Comparison of ENCODE assay signal across 8 mouse cellular contexts in genomic region chrX:74429290-74429821, GRCm38 (mm10). TPM values are rescaled to one million over a fixed set of nuclear protein-coding genes. Genes with fewer than 3 reads are reported as not detected.
DNase-seq lines count a peak whose midpoint lies in the region; ATAC-seq lines count a peak whose summit lies in the region.

No protein-coding gene starts in this region.

- peak overlapping the region; percentile 71 for H3K4me2 ChIP-seq in heart, embryonic 14.5 days (ENCODE audit: low read length)
- peak overlapping the region; percentile 64 for H3K4me2 ChIP-seq in liver, embryonic 11.5 days

- WGBS in heart, embryonic 14.5 days: 19% methylated on average over 22 of the region's 22 CpGs
- WGBS in liver, embryonic 11.5 days: 19% methylated on average over 22 of the region's 22 CpGs

- peaks cover 18% of the 10 kb centered on the region for H3K36me3 ChIP-seq in heart, embryonic 14.5 days (ENCODE audit: control insufficient read depth, insufficient read depth, low read length)
- H3K36me3 ChIP-seq in liver, embryonic 11.5 days (ENCODE audit: control insufficient read depth, insufficient read depth, low read length): no peaks in the 10 kb centered on the region; the same call in 1 of the 2 replicates
- 0 out of 2 replicates have a peak, but pooled peaks cover 2% of the 10 kb centered on the region for H3K36me3 ChIP-seq in splenic B cell, adult 2 months (ENCODE audit: control insufficient read depth, insufficient read depth, low read length, poor library complexity, severe bottlenecking)

- peak; percentile 75 for ATAC-seq in erythroid progenitor cell, adult 5-6 weeks (replicated peaks; ENCODE audit: low FRiP score, poor library complexity, severe bottlenecking)
- 0 out of 2 replicates have a peak, but pooled peaks have one; percentile 24 for ATAC-seq in heart, embryonic 14.5 days (ENCODE audit: insufficient number of reproducible peaks, insufficient read depth, low FRiP score, low read depth)
- ATAC-seq in liver, embryonic 11.5 days (replicated peaks; ENCODE audit: low FRiP score): peak; percentile 67

- no peaks in the 10 kb centered on the region for H3K27me3 ChIP-seq in heart, embryonic 14.5 days (ENCODE audit: control insufficient read depth, insufficient read depth, low read length)
- no peaks in the 10 kb centered on the region for H3K27me3 ChIP-seq in liver, embryonic 11.5 days (replicated peaks; ENCODE audit: control insufficient read depth, insufficient read depth, low read length)
- H3K27me3 ChIP-seq in splenic B cell, adult 2 months (ENCODE audit: control insufficient read depth, insufficient read depth, low read length, poor library complexity, severe bottlenecking): no peaks in the 10 kb centered on the region

- H3K9me3 ChIP-seq in heart, embryonic 14.5 days (ENCODE audit: control insufficient read depth, low read length): no peaks in the 10 kb centered on the region
- no peaks in the 10 kb centered on the region for H3K9me3 ChIP-seq in liver, embryonic 11.5 days (ENCODE audit: control insufficient read depth, low read length)

- peak overlapping the region; percentile 57 to 72 for H3K4me3 ChIP-seq in heart, embryonic 14.5 days (ENCODE audit: control insufficient read depth in 1 of 2, insufficient read depth in 1 of 2, low read depth in 1 of 2, low read length in 2 of 2)
- peak overlapping the region; percentile 67 for H3K4me3 ChIP-seq in liver, embryonic 11.5 days (ENCODE audit: low read depth, low read length)

- DNase-seq in CD4-positive helper T cell, adult 2 months (ENCODE audit: low read depth, low spot score): peak; percentile 87
- peak; percentile 91 for DNase-seq in brain, adult 2 months (ENCODE audit: low read depth, low spot score)
- peak; percentile 84 for DNase-seq in kidney, postnatal 10 days
- DNase-seq in liver, embryonic 11.5 days (ENCODE audit: low spot score): peak; percentile 67
- DNase-seq in naive thymus-derived CD4-positive, alpha-beta T cell, adult 2 months (ENCODE audit: low read depth): peak; percentile 84
- DNase-seq in splenic B cell, adult 2 months (ENCODE audit: low read depth, low spot score): peak; percentile 76

- peak overlapping the region; percentile 75 for H3K9ac ChIP-seq in heart, embryonic 14.5 days (ENCODE audit: low read length)
- H3K9ac ChIP-seq in liver, embryonic 11.5 days (ENCODE audit: low read depth, low read length): peak overlapping the region; percentile 78

- 0 out of 4 replicates have a peak, but pooled peaks cover 0 to 3% of the 10 kb centered on the region in 2 experiments for H3K4me1 ChIP-seq in heart, embryonic 14.5 days (ENCODE audit: control insufficient read depth in 2 of 2, insufficient read depth in 2 of 2, low read length in 2 of 2)
- H3K4me1 ChIP-seq in liver, embryonic 11.5 days (replicated peaks; ENCODE audit: control insufficient read depth, insufficient read depth, low read length): peaks cover 2% of the 10 kb centered on the region; the same call in 1 of the 2 replicates

- H3K27ac ChIP-seq in heart, embryonic 14.5 days (replicated peaks in 1 of 2; ENCODE audit: control insufficient read depth in 1 of 2, insufficient read depth in 1 of 2, low read depth in 2 of 2, low read length in 2 of 2): peak overlapping the region; percentile 91 to 92
- peak overlapping the region; percentile 79 for H3K27ac ChIP-seq in liver, embryonic 11.5 days (ENCODE audit: low read depth, low read length)

RNA-seq across cellular contexts. Expression of gene G6pdx, which starts 0.4 kb away (rescaled TPM):
- total RNA-seq in erythroid progenitor cell, adult 5-6 weeks (2015; ENCODE audit: low replicate concordance): 63.7 and 64.9 TPM in 2 replicates
- 38.5 and 45.2 TPM in 2 replicates for total RNA-seq in erythroid progenitor cell, adult 5-6 weeks (2017; ENCODE audit: low replicate concordance)
- polyA plus RNA-seq in heart, embryonic 14.5 days (2014; fragmentation: Nextera tagmentation; extraction: Ambion mirVana): 16.0 and 17.9 TPM in 2 replicates
- 65.0 and 76.6 TPM in 2 replicates for polyA plus RNA-seq in liver, embryonic 11.5 days (2014; fragmentation: Nextera tagmentation; extraction: Ambion mirVana)

RNA-seq across cellular contexts. Expression of gene Ikbkg, which starts 36.3 kb away (rescaled TPM):
- 5.4 and 16.2 TPM in 2 replicates for total RNA-seq in erythroid progenitor cell, adult 5-6 weeks (2015; ENCODE audit: low replicate concordance)
- total RNA-seq in erythroid progenitor cell, adult 5-6 weeks (2017; ENCODE audit: low replicate concordance): 12.8 and 16.8 TPM in 2 replicates
- 21.5 and 22.1 TPM in 2 replicates for polyA plus RNA-seq in heart, embryonic 14.5 days (2014; fragmentation: Nextera tagmentation; extraction: Ambion mirVana)
- polyA plus RNA-seq in liver, embryonic 11.5 days (2014; fragmentation: Nextera tagmentation; extraction: Ambion mirVana): 19.2 and 23.0 TPM in 2 replicates

RNA-seq across cellular contexts. Expression of gene Fam3a, which starts 36.3 kb away (rescaled TPM):
- 6.3 and 12.3 TPM in 2 replicates for total RNA-seq in erythroid progenitor cell, adult 5-6 weeks (2015; ENCODE audit: low replicate concordance)
- 0.68 and 3.6 TPM in 2 replicates for total RNA-seq in erythroid progenitor cell, adult 5-6 weeks (2017; ENCODE audit: low replicate concordance)
- 28.1 and 29.9 TPM in 2 replicates for polyA plus RNA-seq in heart, embryonic 14.5 days (2014; fragmentation: Nextera tagmentation; extraction: Ambion mirVana)
- 16.8 and 18.5 TPM in 2 replicates for polyA plus RNA-seq in liver, embryonic 11.5 days (2014; fragmentation: Nextera tagmentation; extraction: Ambion mirVana)

RNA-seq across cellular contexts. Expression of gene Gm6880, which starts 51.8 kb away (rescaled TPM):
- not detected in 2 replicates for total RNA-seq in erythroid progenitor cell, adult 5-6 weeks (2015; ENCODE audit: low replicate concordance)
- total RNA-seq in erythroid progenitor cell, adult 5-6 weeks (2017; ENCODE audit: low replicate concordance): not detected in 2 replicates
- not detected in 2 replicates for polyA plus RNA-seq in heart, embryonic 14.5 days (2014; fragmentation: Nextera tagmentation; extraction: Ambion mirVana)
- polyA plus RNA-seq in liver, embryonic 11.5 days (2014; fragmentation: Nextera tagmentation; extraction: Ambion mirVana): not detected in 2 replicates

RNA-seq across cellular contexts. Expression of gene Slc10a3, which starts 56.2 kb away (rescaled TPM):
- total RNA-seq in erythroid progenitor cell, adult 5-6 weeks (2015; ENCODE audit: low replicate concordance): 1.8 and 9.6 TPM in 2 replicates
- total RNA-seq in erythroid progenitor cell, adult 5-6 weeks (2017; ENCODE audit: low replicate concordance): 2.2 TPM in 1 of 2 replicates, not detected in the other
- 14.4 and 14.5 TPM in 2 replicates for polyA plus RNA-seq in heart, embryonic 14.5 days (2014; fragmentation: Nextera tagmentation; extraction: Ambion mirVana)
- 11.9 and 13.0 TPM in 2 replicates for polyA plus RNA-seq in liver, embryonic 11.5 days (2014; fragmentation: Nextera tagmentation; extraction: Ambion mirVana)

Comparison
In these comparisons a context has a peak if more than half of its experiments do, and no peak if none do; other contexts are left out.
1. Peak in every context shown above with its lines: DNase-seq, ATAC-seq, H3K4me3 ChIP-seq and H3K27ac ChIP-seq.
2. ATAC-seq: peak in every context shown above with its lines; median percentile 75 in erythroid progenitor cell, adult 5-6 weeks; 67 in liver, embryonic 11.5 days; 24 in heart, embryonic 14.5 days.